Mouse (Mus musculus): ENCODE data around the gene Parp1. TPM values are rescaled to one million over a fixed set of nuclear protein-coding genes. Genes with fewer than 3 reads are reported as not detected.

Gene Parp1
- polyA plus RNA-seq, 1 experiment from 2014 or later = 118 TPM

GRCm38 (mm10) chr1:180550770-180551169 lies 18.0 kb upstream of the Parp1 start:
- WGBS = 17% methylated on average over 5 of the region's 5 CpGs
- H3K27ac ChIP-seq (ENCODE audit: low read depth, low read length) = no peak overlapping the region
- peak; percentile 64 for DNase-seq (ENCODE audit: low spot score)
- no peak overlapping the region for H3K4me2 ChIP-seq (ENCODE audit: low read length)
- 0 out of 2 replicates have a peak, but pooled peaks have one; percentile 28 for ATAC-seq
- H3K36me3 ChIP-seq (ENCODE audit: control insufficient read depth, insufficient read depth, low read length) = no peaks in the 10 kb centered on the region
- H3K27me3 ChIP-seq (replicated peaks; ENCODE audit: control insufficient read depth, insufficient read depth, low read length) = no peaks in the 10 kb centered on the region
- H3K4me3 ChIP-seq (ENCODE audit: low read depth, low read length) = no peak overlapping the region
- H3K4me1 ChIP-seq (ENCODE audit: control insufficient read depth, insufficient read depth, low read length) = peaks cover 7% of the 10 kb centered on the region
- no peaks in the 10 kb centered on the region for H3K9me3 ChIP-seq (replicated peaks; ENCODE audit: control insufficient read depth, low read length)
- no peak overlapping the region for H3K9ac ChIP-seq (ENCODE audit: low read length)

GRCm38 (mm10) chr1:180556899-180557298 lies 11.8 kb upstream of the Parp1 start:
- no peak for DNase-seq (ENCODE audit: low spot score)
- Histone ChIP-seq H3K9me3 (replicated peaks; ENCODE audit: control insufficient read depth, low read length) (no peaks in the 10 kb centered on the region), H3K4me1 (ENCODE audit: control insufficient read depth, insufficient read depth, low read length) (no peaks in the 10 kb centered on the region), H3K4me2 (ENCODE audit: low read length) (no peak overlapping the region), H3K4me3 (ENCODE audit: low read depth, low read length) (no peak overlapping the region), H3K27me3 (replicated peaks; ENCODE audit: control insufficient read depth, insufficient read depth, low read length) (peaks cover 3% of the 10 kb centered on the region; the same call in 1 of the 2 replicates), H3K27ac (ENCODE audit: low read depth, low read length) (no peak overlapping the region), H3K36me3 (ENCODE audit: control insufficient read depth, insufficient read depth, low read length) (no peaks in the 10 kb centered on the region), H3K9ac (ENCODE audit: low read length) (no peak overlapping the region)
- ATAC-seq = no peak
- WGBS = 90% methylated on average over 5 of the region's 5 CpGs

- no peak for ATAC-seq
- H3K4me1 ChIP-seq (ENCODE audit: control insufficient read depth, insufficient read depth, low read length) = no peaks in the 10 kb centered on the region
- no peak overlapping the region for H3K4me3 ChIP-seq (ENCODE audit: low read depth, low read length)
- DNase-seq (ENCODE audit: low spot score) = no peak
- H3K9ac ChIP-seq (ENCODE audit: low read length) = no peak overlapping the region
- H3K27me3 ChIP-seq (replicated peaks; ENCODE audit: control insufficient read depth, insufficient read depth, low read length) = peaks cover 3% of the 10 kb centered on the region; the same call in 1 of the 2 replicates
- whole genome bisulfite sequencing = 42% methylated on average over 8 of the region's 8 CpGs
- H3K4me2 ChIP-seq (ENCODE audit: low read length) = no peak overlapping the region
- H3K36me3 ChIP-seq (ENCODE audit: control insufficient read depth, insufficient read depth, low read length) = no peaks in the 10 kb centered on the region
- H3K27ac ChIP-seq (ENCODE audit: low read depth, low read length) = no peak overlapping the region
- no peaks in the 10 kb centered on the region for H3K9me3 ChIP-seq (replicated peaks; ENCODE audit: control insufficient read depth, low read length)
Measured at GRCm38 (mm10) chr1:180559454-180559853, 9.3 kb upstream of the Parp1 start.

- Histone ChIP-seq H3K36me3 (ENCODE audit: control insufficient read depth, insufficient read depth, low read length) (no peaks in the 10 kb centered on the region), H3K9me3 (replicated peaks; ENCODE audit: control insufficient read depth, low read length) (no peaks in the 10 kb centered on the region), H3K27me3 (replicated peaks; ENCODE audit: control insufficient read depth, insufficient read depth, low read length) (peaks cover 3% of the 10 kb centered on the region; the same call in 1 of the 2 replicates), H3K9ac (ENCODE audit: low read length) (no peak overlapping the region), H3K4me3 (ENCODE audit: low read depth, low read length) (no peak overlapping the region), H3K4me1 (ENCODE audit: control insufficient read depth, insufficient read depth, low read length) (no peaks in the 10 kb centered on the region), H3K4me2 (ENCODE audit: low read length) (no peak overlapping the region), H3K27ac (ENCODE audit: low read depth, low read length) (no peak overlapping the region)
- 47% methylated on average over 3 of the region's 3 CpGs for WGBS
- no peak for ATAC-seq
- no peak for DNase-seq (ENCODE audit: low spot score)
Measured at GRCm38 (mm10) chr1:180561187-180561586, 7.5 kb upstream of the Parp1 start.

GRCm38 (mm10) chr1:180564885-180565284 lies 3.8 kb upstream of the Parp1 start:
- Histone ChIP-seq H3K27ac (ENCODE audit: low read depth, low read length) (no peak overlapping the region), H3K9ac (ENCODE audit: low read length) (no peak overlapping the region), H3K4me2 (ENCODE audit: low read length) (no peak overlapping the region), H3K36me3 (ENCODE audit: control insufficient read depth, insufficient read depth, low read length) (no peaks in the 10 kb centered on the region), H3K27me3 (replicated peaks; ENCODE audit: control insufficient read depth, insufficient read depth, low read length) (peaks cover under 1% of the 10 kb centered on the region; the same call in 1 of the 2 replicates), H3K4me1 (ENCODE audit: control insufficient read depth, insufficient read depth, low read length) (peaks cover under 1% of the 10 kb centered on the region), H3K9me3 (replicated peaks; ENCODE audit: control insufficient read depth, low read length) (no peaks in the 10 kb centered on the region), H3K4me3 (ENCODE audit: low read depth, low read length) (no peak overlapping the region)
- WGBS = 79% methylated on average over 5 of the region's 5 CpGs
- DNase-seq (ENCODE audit: low spot score) = no peak
- ATAC-seq = no peak

GRCm38 (mm10) chr1:180567761-180568160 lies 963 bp upstream of the Parp1 start:
- Histone ChIP-seq H3K27me3 (replicated peaks; ENCODE audit: control insufficient read depth, insufficient read depth, low read length) (no peaks in the 10 kb centered on the region), H3K4me1 (ENCODE audit: control insufficient read depth, insufficient read depth, low read length) (peaks cover 15% of the 10 kb centered on the region), H3K36me3 (ENCODE audit: control insufficient read depth, insufficient read depth, low read length) (no peaks in the 10 kb centered on the region), H3K9ac (ENCODE audit: low read length) (no peak overlapping the region), H3K27ac (ENCODE audit: low read depth, low read length) (no peak overlapping the region), H3K9me3 (replicated peaks; ENCODE audit: control insufficient read depth, low read length) (no peaks in the 10 kb centered on the region), H3K4me2 (ENCODE audit: low read length) (no peak overlapping the region), H3K4me3 (ENCODE audit: low read depth, low read length) (no peak overlapping the region)
- 75% methylated on average over 4 of the region's 4 CpGs for WGBS
- DNase-seq (ENCODE audit: low spot score) (no peak), ATAC-seq (no peak)

GRCm38 (mm10) chr1:180568248-180568647 lies 476 bp upstream of the Parp1 start:
- no peaks in the 10 kb centered on the region for H3K27me3 ChIP-seq (replicated peaks; ENCODE audit: control insufficient read depth, insufficient read depth, low read length)
- H3K4me3 ChIP-seq (ENCODE audit: low read depth, low read length) = peak overlapping the region; percentile 74
- peak overlapping the region; percentile 97 for H3K4me2 ChIP-seq (ENCODE audit: low read length)
- H3K27ac ChIP-seq (ENCODE audit: low read depth, low read length) = peak overlapping the region; percentile 52; the same call in 1 of the 2 replicates
- peaks cover 15% of the 10 kb centered on the region for H3K4me1 ChIP-seq (ENCODE audit: control insufficient read depth, insufficient read depth, low read length)
- peak overlapping the region; percentile 90 for H3K9ac ChIP-seq (ENCODE audit: low read length)
- no peak for DNase-seq (ENCODE audit: low spot score)
- 30% methylated on average over 7 of the region's 7 CpGs for WGBS
- ATAC-seq = peak; percentile 33
- no peaks in the 10 kb centered on the region for H3K9me3 ChIP-seq (replicated peaks; ENCODE audit: control insufficient read depth, low read length)
- H3K36me3 ChIP-seq (ENCODE audit: control insufficient read depth, insufficient read depth, low read length) = peaks cover 2% of the 10 kb centered on the region

GRCm38 (mm10) chr1:180569453-180569852 lies 729 bp downstream of the Parp1 start:
- Histone ChIP-seq H3K27ac (ENCODE audit: low read depth, low read length) (peak overlapping the region; percentile 90), H3K36me3 (ENCODE audit: control insufficient read depth, insufficient read depth, low read length) (peaks cover 11% of the 10 kb centered on the region), H3K4me1 (ENCODE audit: control insufficient read depth, insufficient read depth, low read length) (peaks cover 15% of the 10 kb centered on the region), H3K9me3 (replicated peaks; ENCODE audit: control insufficient read depth, low read length) (no peaks in the 10 kb centered on the region), H3K9ac (ENCODE audit: low read length) (peak overlapping the region; percentile 90), H3K27me3 (replicated peaks; ENCODE audit: control insufficient read depth, insufficient read depth, low read length) (no peaks in the 10 kb centered on the region), H3K4me3 (ENCODE audit: low read depth, low read length) (peak overlapping the region; percentile 74), H3K4me2 (ENCODE audit: low read length) (peak overlapping the region; percentile 97)
- under 1% methylated on average over 17 of the region's 17 CpGs for WGBS
- no peak for ATAC-seq
- peak; percentile 6 for DNase-seq (ENCODE audit: low spot score)

GRCm38 (mm10) chr1:180570181-180570580 lies 1.5 kb downstream of the Parp1 start:
- H3K9me3 ChIP-seq (replicated peaks; ENCODE audit: control insufficient read depth, low read length) = no peaks in the 10 kb centered on the region
- peak overlapping the region; percentile 97 for H3K4me2 ChIP-seq (ENCODE audit: low read length)
- H3K9ac ChIP-seq (ENCODE audit: low read length) = peak overlapping the region; percentile 90
- no peak overlapping the region for H3K27ac ChIP-seq (ENCODE audit: low read depth, low read length)
- peaks cover 14% of the 10 kb centered on the region for H3K36me3 ChIP-seq (ENCODE audit: control insufficient read depth, insufficient read depth, low read length)
- no peaks in the 10 kb centered on the region for H3K27me3 ChIP-seq (replicated peaks; ENCODE audit: control insufficient read depth, insufficient read depth, low read length)
- WGBS = 15% methylated on average over 5 of the region's 5 CpGs
- H3K4me3 ChIP-seq (ENCODE audit: low read depth, low read length) = peak overlapping the region; percentile 74
- H3K4me1 ChIP-seq (ENCODE audit: control insufficient read depth, insufficient read depth, low read length) = peaks cover 15% of the 10 kb centered on the region
- no peak for ATAC-seq
- no peak for DNase-seq (ENCODE audit: low spot score)

Data from forebrain, embryonic 14.5 days (tissue).